ENCODE assay signal across 26 mouse cellular contexts in the genomic region with DNA sequence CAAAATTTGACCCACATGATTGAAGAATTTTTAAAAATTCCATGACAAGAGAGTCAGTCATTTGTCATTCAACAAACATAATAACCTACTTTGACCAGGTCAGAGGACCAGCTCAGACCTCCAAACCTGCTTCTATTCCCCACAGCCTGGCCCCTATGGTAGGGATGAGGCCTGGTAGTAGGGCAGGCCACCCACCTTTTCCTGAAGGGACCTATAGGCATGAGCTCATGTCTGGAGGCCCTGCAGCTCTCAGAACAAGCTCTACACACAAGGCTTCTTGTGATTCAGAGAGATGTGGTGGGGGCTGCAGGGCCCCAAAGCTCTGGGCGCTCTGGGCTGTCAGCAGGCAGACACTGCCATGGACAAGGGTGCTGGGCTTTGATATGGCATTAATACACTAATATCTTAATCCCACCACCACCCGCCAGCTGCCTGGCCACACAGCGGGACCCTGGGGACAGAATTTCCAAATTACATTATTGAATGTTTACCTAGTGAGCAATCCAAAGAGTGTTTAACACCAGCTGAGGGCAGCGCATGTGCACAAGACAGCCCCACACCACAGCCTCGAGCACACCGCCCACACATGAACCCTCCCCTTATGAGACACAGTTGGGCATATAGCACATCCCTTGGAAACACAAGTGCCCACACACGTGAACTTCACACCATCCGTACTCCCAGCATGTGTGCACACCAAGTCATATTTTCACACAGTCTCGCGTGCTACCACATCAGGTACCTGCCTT.
DNase-seq lines count a peak whose midpoint lies in the region; ATAC-seq lines count a peak whose summit lies in the region.
"Had no signal": no experiment of that assay in that cellular context is flagged by ENCODE, and none has a peak within 500 bp of the region (broad histone marks: within the 10 kb centered on the region; RNA-seq: fewer than 3 reads in every experiment).

No protein-coding gene starts in this region.

- H3K27me3 ChIP-seq in intestine, embryonic 14.5 days (replicated peaks; ENCODE audit: control insufficient read depth, insufficient read depth, low read length): no peaks in the 10 kb centered on the region
- H3K27me3 ChIP-seq in intestine, embryonic 15.5 days (replicated peaks): no peaks in the 10 kb centered on the region
- no peaks in the 10 kb centered on the region for H3K27me3 ChIP-seq in midbrain, embryonic 11.5 days (ENCODE audit: control insufficient read depth, insufficient read depth, low read length)
- H3K27me3 ChIP-seq in midbrain, embryonic 14.5 days (ENCODE audit: control insufficient read depth, insufficient read depth, low read length): no peaks in the 10 kb centered on the region
- peaks cover 95% of the 10 kb centered on the region for H3K27me3 ChIP-seq in limb, embryonic 10.5 days (ENCODE audit: low read depth, poor library complexity, severe bottlenecking)
- 0 out of 2 replicates have a peak, but pooled peaks cover 5% of the 10 kb centered on the region for H3K27me3 ChIP-seq in limb, embryonic 15.5 days
- H3K27me3 ChIP-seq: hindbrain, embryonic 12.5 days; liver, embryonic 13.5 days; Patski had no signal

- peak; percentile 36 for DNase-seq in intestine, embryonic 14.5 days (ENCODE audit: low spot score)
- DNase-seq in midbrain, embryonic 11.5 days (ENCODE audit: low spot score, missing footprints): peak; percentile 72
- DNase-seq in midbrain, embryonic 14.5 days: no peak
- peak; percentile 26 for DNase-seq in limb, embryonic 10.5 days (ENCODE audit: low spot score)
- DNase-seq: adrenal gland, postnatal 10 days; cerebellum, adult 9-10 months; cerebellum, postnatal 36 days; embryo, embryonic 11 days; forebrain, postnatal 0 days; gastrocnemius, postnatal 10 days; heart, postnatal 36 days; kidney, postnatal 25 days; liver, embryonic 13.5 days; lung, adult 2 months; lung, postnatal 10 days; right cerebral cortex, postnatal 4 days had no signal

- H3K27ac ChIP-seq in intestine, embryonic 14.5 days (ENCODE audit: low read depth): no peak overlapping the region
- no peak overlapping the region for H3K27ac ChIP-seq in intestine, embryonic 15.5 days
- H3K27ac ChIP-seq in midbrain, embryonic 11.5 days (ENCODE audit: low read depth, low read length): no peak overlapping the region
- no peak overlapping the region for H3K27ac ChIP-seq in midbrain, embryonic 14.5 days (replicated peaks; ENCODE audit: low read depth, low read length)
- H3K27ac ChIP-seq in limb, embryonic 10.5 days: 0 out of 2 replicates have a peak overlapping the region, but pooled peaks have one; percentile 20
- H3K27ac ChIP-seq in limb, embryonic 15.5 days: no peak overlapping the region
- H3K27ac ChIP-seq: embryonic facial prominence, embryonic 13.5 days; hindbrain, embryonic 12.5 days; hindbrain, postnatal 0 days; liver, embryonic 13.5 days; macrophage had no signal

- H3K4me2 ChIP-seq in intestine, embryonic 14.5 days (ENCODE audit: low read length): no peak overlapping the region
- no peak overlapping the region for H3K4me2 ChIP-seq in intestine, embryonic 15.5 days (replicated peaks)
- no peak overlapping the region for H3K4me2 ChIP-seq in midbrain, embryonic 11.5 days
- H3K4me2 ChIP-seq in midbrain, embryonic 14.5 days (ENCODE audit: low read length): no peak overlapping the region
- H3K4me2 ChIP-seq in limb, embryonic 15.5 days: no peak overlapping the region
- H3K4me2 ChIP-seq: embryonic facial prominence, embryonic 13.5 days; heart, embryonic 11.5 days; hindbrain, embryonic 12.5 days; liver, embryonic 13.5 days had no signal

- 85% methylated on average over 10 of the region's 10 CpGs for WGBS in intestine, embryonic 14.5 days
- 80% methylated on average over 10 of the region's 10 CpGs for WGBS in intestine, embryonic 15.5 days
- 86% methylated on average over 10 of the region's 10 CpGs for WGBS in midbrain, embryonic 11.5 days
- WGBS in midbrain, embryonic 14.5 days: 76% methylated on average over 10 of the region's 10 CpGs
- WGBS in limb, embryonic 10.5 days: 94% methylated on average over 10 of the region's 10 CpGs
- 68% methylated on average over 10 of the region's 10 CpGs for WGBS in limb, embryonic 15.5 days

- no peaks in the 10 kb centered on the region for H3K36me3 ChIP-seq in intestine, embryonic 14.5 days (ENCODE audit: control insufficient read depth, insufficient read depth, low read length)
- H3K36me3 ChIP-seq in intestine, embryonic 15.5 days: no peaks in the 10 kb centered on the region
- no peaks in the 10 kb centered on the region for H3K36me3 ChIP-seq in midbrain, embryonic 11.5 days (ENCODE audit: control insufficient read depth, insufficient read depth, low read length)
- H3K36me3 ChIP-seq in midbrain, embryonic 14.5 days (ENCODE audit: control insufficient read depth, insufficient read depth, low read length): no peaks in the 10 kb centered on the region
- H3K36me3 ChIP-seq in limb, embryonic 10.5 days: no peaks in the 10 kb centered on the region
- no peaks in the 10 kb centered on the region for H3K36me3 ChIP-seq in limb, embryonic 15.5 days
- H3K36me3 ChIP-seq: embryonic facial prominence, embryonic 13.5 days; hindbrain, embryonic 12.5 days; liver, embryonic 13.5 days had no signal

- no peaks in the 10 kb centered on the region for H3K4me1 ChIP-seq in intestine, embryonic 14.5 days (replicated peaks; ENCODE audit: control insufficient read depth, insufficient read depth, low read length)
- no peaks in the 10 kb centered on the region for H3K4me1 ChIP-seq in intestine, embryonic 15.5 days (replicated peaks)
- H3K4me1 ChIP-seq in midbrain, embryonic 11.5 days (ENCODE audit: control insufficient read depth, insufficient read depth, low read length): no peaks in the 10 kb centered on the region; the same call in 1 of the 2 replicates
- no peaks in the 10 kb centered on the region for H3K4me1 ChIP-seq in midbrain, embryonic 14.5 days (ENCODE audit: control insufficient read depth, insufficient read depth, low read length)
- peaks cover 2% of the 10 kb centered on the region; the same call in 1 of the 2 replicates for H3K4me1 ChIP-seq in limb, embryonic 10.5 days
- H3K4me1 ChIP-seq in limb, embryonic 15.5 days: peaks cover 17% of the 10 kb centered on the region; the same call in 1 of the 2 replicates
- H3K4me1 ChIP-seq: embryonic facial prominence, embryonic 13.5 days; liver, embryonic 13.5 days had no signal

- no peaks in the 10 kb centered on the region for H3K9me3 ChIP-seq in intestine, embryonic 14.5 days (ENCODE audit: control insufficient read depth, low read length)
- no peaks in the 10 kb centered on the region for H3K9me3 ChIP-seq in intestine, embryonic 15.5 days
- H3K9me3 ChIP-seq in midbrain, embryonic 11.5 days (ENCODE audit: control insufficient read depth, low read length): no peaks in the 10 kb centered on the region
- no peaks in the 10 kb centered on the region for H3K9me3 ChIP-seq in midbrain, embryonic 14.5 days (ENCODE audit: control insufficient read depth, low read length)
- no peaks in the 10 kb centered on the region for H3K9me3 ChIP-seq in limb, embryonic 10.5 days (replicated peaks)
- no peaks in the 10 kb centered on the region for H3K9me3 ChIP-seq in limb, embryonic 15.5 days
- H3K9me3 ChIP-seq: embryonic facial prominence, embryonic 13.5 days; hindbrain, embryonic 12.5 days; liver, embryonic 13.5 days had no signal

- ATAC-seq in intestine, embryonic 14.5 days (replicated peaks; ENCODE audit: low FRiP score, low TSS enrichment, low read depth): no peak
- no peak for ATAC-seq in intestine, embryonic 15.5 days
- ATAC-seq in midbrain, embryonic 11.5 days (ENCODE audit: low FRiP score): peak; percentile 53
- no peak for ATAC-seq in midbrain, embryonic 14.5 days (ENCODE audit: low FRiP score, low TSS enrichment)
- peak; percentile 32; the same call in 1 of the 2 replicates for ATAC-seq in limb, embryonic 15.5 days (ENCODE audit: insufficient number of reproducible peaks, low FRiP score, low TSS enrichment, low read depth)
- ATAC-seq in frontal cortex, adult (ENCODE audit: low TSS enrichment): no peak
- ATAC-seq: forebrain, postnatal 0 days; hindbrain, postnatal 0 days; intestine, postnatal 0 days; Patski had no signal

- H3K4me3 ChIP-seq in intestine, embryonic 14.5 days (ENCODE audit: low read depth, low read length): no peak overlapping the region
- H3K4me3 ChIP-seq in intestine, embryonic 15.5 days (replicated peaks): no peak overlapping the region
- H3K4me3 ChIP-seq in midbrain, embryonic 11.5 days (ENCODE audit: low read depth, low read length): no peak overlapping the region
- no peak overlapping the region for H3K4me3 ChIP-seq in midbrain, embryonic 14.5 days (replicated peaks; ENCODE audit: low read depth, low read length)
- H3K4me3 ChIP-seq in limb, embryonic 10.5 days: no peak overlapping the region
- no peak overlapping the region for H3K4me3 ChIP-seq in limb, embryonic 15.5 days
- H3K4me3 ChIP-seq: embryonic facial prominence, embryonic 13.5 days; hindbrain, embryonic 12.5 days; liver, embryonic 13.5 days had no signal

- H3K9ac ChIP-seq in intestine, embryonic 14.5 days (ENCODE audit: low read length): no peak overlapping the region
- H3K9ac ChIP-seq in intestine, embryonic 15.5 days: no peak overlapping the region
- no peak overlapping the region for H3K9ac ChIP-seq in midbrain, embryonic 11.5 days (ENCODE audit: low read length)
- H3K9ac ChIP-seq in midbrain, embryonic 14.5 days (replicated peaks; ENCODE audit: low read length): no peak overlapping the region
- H3K9ac ChIP-seq in limb, embryonic 15.5 days: no peak overlapping the region
- H3K9ac ChIP-seq: embryonic facial prominence, embryonic 13.5 days; forebrain, postnatal 0 days; hindbrain, embryonic 12.5 days; liver, embryonic 13.5 days had no signal

Comparison
In these comparisons a context has a peak if more than half of its experiments do, and no peak if none do; other contexts are left out.
1. ATAC-seq: peak in midbrain, embryonic 11.5 days (single experiment) and limb, embryonic 15.5 days (single experiment); none in intestine, embryonic 14.5 days (single experiment), intestine, embryonic 15.5 days (single experiment), midbrain, embryonic 14.5 days (single experiment) and frontal cortex, adult (single experiment).